Comparison of ENCODE assay signal across 8 mouse cellular contexts in genomic region chr15:85205792-85206702, GRCm38 (mm10). TPM values are rescaled to one million over a fixed set of nuclear protein-coding genes. Genes with fewer than 3 reads are reported as not detected.
DNase-seq lines count a peak whose midpoint lies in the region; ATAC-seq and TF ChIP-seq lines count a peak whose summit lies in the region.

TSS of gene Fbln1 (plus strand) at chr15:85205949.

- H3K27me3 ChIP-seq in hindbrain, embryonic 11.5 days (ENCODE audit: control insufficient read depth, insufficient read depth, low read length) = no peaks in the 10 kb centered on the region
- no peaks in the 10 kb centered on the region for H3K27me3 ChIP-seq in lung, embryonic 14.5 days (ENCODE audit: insufficient read depth, low read length)

- H3K9ac ChIP-seq in hindbrain, embryonic 11.5 days (ENCODE audit: low read depth, low read length) = peak within 1 kb of the TSS; percentile 88
- peak within 1 kb of the TSS; percentile 93 for H3K9ac ChIP-seq in lung, embryonic 14.5 days

- peak within 1 kb of the TSS; percentile 58 for H3K4me3 ChIP-seq in hindbrain, embryonic 11.5 days (ENCODE audit: low read depth, low read length)
- H3K4me3 ChIP-seq in lung, embryonic 14.5 days (ENCODE audit: low read depth, low read length) = peak within 1 kb of the TSS; percentile 73

- WGBS in hindbrain, embryonic 11.5 days = under 1% methylated on average over 49 of the region's 64 CpGs
- WGBS in lung, embryonic 14.5 days = under 1% methylated on average over 62 of the region's 64 CpGs

- peak within 1 kb of the TSS; percentile 68 for H3K27ac ChIP-seq in hindbrain, embryonic 11.5 days (ENCODE audit: low read depth, low read length)
- peak within 1 kb of the TSS; percentile 86 for H3K27ac ChIP-seq in lung, embryonic 14.5 days (ENCODE audit: low read depth)

- no peaks in the 10 kb centered on the region for H3K36me3 ChIP-seq in hindbrain, embryonic 11.5 days (ENCODE audit: control insufficient read depth, insufficient read depth, low read length)
- peaks cover 18% of the 10 kb centered on the region for H3K36me3 ChIP-seq in lung, embryonic 14.5 days (ENCODE audit: insufficient read depth)

- H3K4me2 ChIP-seq in hindbrain, embryonic 11.5 days (replicated peaks; ENCODE audit: low read depth, low read length) = peak within 1 kb of the TSS; percentile 93
- peak within 1 kb of the TSS; percentile 81 for H3K4me2 ChIP-seq in lung, embryonic 14.5 days

- 0 out of 2 replicates have a peak, but pooled peaks cover 2% of the 10 kb centered on the region for H3K9me3 ChIP-seq in hindbrain, embryonic 11.5 days (ENCODE audit: control insufficient read depth, low read length)
- H3K9me3 ChIP-seq in lung, embryonic 14.5 days (ENCODE audit: low read depth, low read length) = peaks cover 5% of the 10 kb centered on the region; the same call in 1 of the 2 replicates

- ATAC-seq in hindbrain, embryonic 11.5 days (ENCODE audit: low FRiP score) = peak; percentile 89
- peak; percentile 81 for ATAC-seq in lung, embryonic 14.5 days (ENCODE audit: insufficient read depth)

- TF ChIP-seq CTCF in lung, embryonic 14.5 days (IDR thresholded peaks at IDR 0.05; ENCODE audit: low read depth) = 0 out of 2 replicates have a peak, but pooled peaks have one; percentile 7

- peaks cover 16% of the 10 kb centered on the region for H3K4me1 ChIP-seq in hindbrain, embryonic 11.5 days (replicated peaks; ENCODE audit: control insufficient read depth, insufficient read depth, low read length)
- 0 out of 2 replicates have a peak, but pooled peaks cover 6% of the 10 kb centered on the region for H3K4me1 ChIP-seq in lung, embryonic 14.5 days (ENCODE audit: insufficient read depth)

- peak; percentile 73 for DNase-seq in ES-CJ7 (ENCODE audit: low read depth, low spot score)
- DNase-seq in c-Kit-positive CD71-negative TER-119-negative erythroid progenitor cells, embryonic 14.5 days (ENCODE audit: low read depth) = peak; percentile 38
- DNase-seq in frontal cortex, postnatal 25 days (ENCODE audit: low spot score in 2 of 2) = peak; percentile 35 to 44
- peak; percentile 87 for DNase-seq in hindbrain, embryonic 11.5 days (ENCODE audit: low spot score)
- DNase-seq in layer of hippocampus, postnatal 10 days (ENCODE audit: low spot score in 2 of 2) = peak; percentile 61 to 78
- peak; percentile 95 for DNase-seq in lung, embryonic 14.5 days
- DNase-seq in ovary, postnatal 36 days (ENCODE audit: low spot score) = peak; percentile 84
- peak; percentile 82 for DNase-seq in urinary bladder, postnatal 14 days (ENCODE audit: low spot score)

RNA-seq across cellular contexts. Expression of gene Fbln1, which starts in this region (rescaled TPM):
- polyA plus RNA-seq in hindbrain, embryonic 11.5 days (2014; fragmentation: Nextera tagmentation; extraction: Ambion mirVana) = 119 and 121 TPM in 2 replicates
- 10 to 100 TPM; 17.4 to 22.6 TPM for total RNA-seq in layer of hippocampus, postnatal 10 days (2021)
- polyA plus RNA-seq in lung, embryonic 14.5 days (2014; fragmentation: Nextera tagmentation; extraction: Ambion mirVana) = 277 and 302 TPM in 2 replicates

Comparison
In these comparisons a context has a peak if more than half of its experiments do, and no peak if none do; other contexts are left out.
1. Peak in every context shown above with its lines: DNase-seq, ATAC-seq, H3K4me3 ChIP-seq and H3K27ac ChIP-seq.
2. DNase-seq: peak in every context shown above with its lines; median percentile 95 in lung, embryonic 14.5 days; 87 in hindbrain, embryonic 11.5 days; 84 in ovary, postnatal 36 days; 82 in urinary bladder, postnatal 14 days; 73 in ES-CJ7; 70 in layer of hippocampus, postnatal 10 days; 40 in frontal cortex, postnatal 25 days; 38 in c-Kit-positive CD71-negative TER-119-negative erythroid progenitor cells, embryonic 14.5 days.